Mouse (Mus musculus) hematopoietic stem cell, adult 5-6 weeks (primary cell): ENCODE results near the gene Pcbp4. TPM values are rescaled to one million over a fixed set of nuclear protein-coding genes. Genes with fewer than 3 reads are reported as not detected.

Experiments
- ATAC-seq, 2 experiments: fragments of 125-278 bp in 1 of 2; replicated peaks in 1 of 2; 2 replicates each; pipeline ENCODE4 v1.8.0; 2016 to 2017; ENCODE audit warnings: inconsistent platforms in 2 of 2, mild to moderate bottlenecking in 2 of 2, moderate number of reproducible peaks in 2 of 2, low read depth in 1 of 2, moderate TSS enrichment in 1 of 2; ENCODE audit not compliant: low FRiP score in 2 of 2, poor library complexity in 2 of 2, severe bottlenecking in 2 of 2, insufficient read depth in 1 of 2, low TSS enrichment in 1 of 2
- total RNA-seq: library from RNA; stranded (forward); fragments of 172-1452, 232-1000 nt; gene quantifications from 2 replicates; pipeline ENCODE4 v1.2.3, GENCODE M21; 2017

The Pcbp4 gene
- total RNA-seq, 1 experiment from 2014 or later: 2.1 TPM

DNA sequence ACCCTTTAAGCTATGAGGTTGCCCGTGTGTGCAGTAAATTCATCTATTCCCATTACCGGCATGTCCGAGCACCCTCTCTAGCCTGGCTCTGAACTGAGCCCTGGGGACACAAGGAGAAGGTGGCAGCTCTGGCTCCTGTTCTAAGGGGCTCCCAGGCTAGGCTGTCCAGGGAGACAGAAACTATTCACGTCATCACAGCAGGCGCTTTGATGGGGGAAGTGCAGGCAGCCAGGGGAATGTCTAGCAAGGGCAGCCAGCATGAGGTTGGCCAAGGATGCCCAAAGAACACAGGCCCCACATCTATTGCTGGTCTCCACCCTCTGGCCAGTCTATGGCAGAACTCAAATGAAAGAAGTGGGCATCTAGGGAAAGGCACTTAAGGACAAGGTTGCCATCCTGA, 4.8 kb downstream of the Pcbp4 start:
- no peak for ATAC-seq

DNA sequence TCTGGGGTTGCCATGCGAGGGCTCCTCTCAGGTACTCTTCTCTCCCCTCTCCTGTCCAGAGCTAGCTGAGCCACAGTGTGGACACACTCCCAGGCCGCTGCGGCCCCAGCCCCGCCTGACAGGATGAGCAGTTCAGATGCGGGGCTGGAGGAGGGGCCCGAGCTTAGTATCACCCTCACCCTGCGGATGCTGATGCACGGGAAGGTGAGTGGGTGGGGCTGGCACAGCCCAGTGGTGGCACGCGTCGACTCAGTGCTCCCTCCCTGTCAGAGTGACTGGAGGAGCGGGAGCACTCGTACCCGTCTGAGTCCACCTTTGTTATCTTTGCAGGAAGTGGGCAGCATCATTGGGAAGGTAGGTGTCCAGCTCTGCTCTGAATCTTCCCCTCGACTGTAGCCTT, 6.9 kb downstream of the Pcbp4 start:
- ATAC-seq: no peak

DNA sequence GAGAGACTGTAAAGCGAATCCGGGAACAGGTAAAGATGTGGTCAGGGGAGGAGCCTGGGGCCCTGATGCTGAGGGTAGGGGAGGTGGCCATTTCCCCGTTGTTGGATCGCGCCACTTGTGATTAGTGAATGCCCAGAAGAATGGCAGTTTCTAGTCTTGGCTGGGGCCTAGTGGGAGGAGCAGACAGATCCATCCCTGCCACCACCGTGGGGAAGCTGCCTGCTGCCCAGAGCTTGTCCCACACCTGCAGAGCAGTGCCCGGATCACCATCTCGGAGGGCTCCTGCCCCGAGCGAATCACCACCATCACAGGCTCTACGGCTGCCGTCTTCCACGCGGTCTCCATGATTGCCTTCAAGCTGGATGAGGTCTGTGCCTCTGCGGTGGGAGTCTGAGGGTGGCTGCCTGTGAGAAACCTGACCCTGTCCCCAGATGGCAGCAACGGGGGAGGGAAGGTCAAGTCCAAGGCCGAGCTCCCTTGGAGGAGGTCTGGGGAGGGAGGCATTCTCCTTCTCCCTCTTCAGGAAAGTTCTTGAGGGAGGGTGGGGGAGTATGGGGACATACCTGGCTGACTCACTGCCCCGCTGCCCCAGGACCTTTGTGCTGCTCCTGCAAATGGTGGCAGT, 7.4 kb downstream of the Pcbp4 start:
- ATAC-seq: no peak

DNA sequence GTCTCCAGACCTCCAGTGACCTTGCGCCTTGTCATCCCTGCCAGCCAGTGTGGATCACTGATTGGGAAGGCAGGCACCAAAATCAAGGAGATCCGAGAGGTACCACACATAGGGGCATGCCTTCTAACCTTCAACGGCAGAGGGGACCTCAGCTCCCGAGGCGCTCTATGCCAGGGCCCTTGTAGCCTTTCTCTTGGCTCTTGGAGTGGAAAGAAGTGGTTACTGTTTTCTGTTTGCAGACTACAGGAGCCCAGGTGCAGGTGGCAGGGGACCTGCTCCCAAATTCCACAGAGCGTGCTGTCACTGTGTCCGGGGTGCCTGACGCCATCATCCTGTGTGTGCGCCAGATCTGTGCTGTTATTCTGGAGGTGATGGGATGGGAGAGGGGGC, 7.9 kb downstream of the Pcbp4 start:
- ATAC-seq: no peak

DNA sequence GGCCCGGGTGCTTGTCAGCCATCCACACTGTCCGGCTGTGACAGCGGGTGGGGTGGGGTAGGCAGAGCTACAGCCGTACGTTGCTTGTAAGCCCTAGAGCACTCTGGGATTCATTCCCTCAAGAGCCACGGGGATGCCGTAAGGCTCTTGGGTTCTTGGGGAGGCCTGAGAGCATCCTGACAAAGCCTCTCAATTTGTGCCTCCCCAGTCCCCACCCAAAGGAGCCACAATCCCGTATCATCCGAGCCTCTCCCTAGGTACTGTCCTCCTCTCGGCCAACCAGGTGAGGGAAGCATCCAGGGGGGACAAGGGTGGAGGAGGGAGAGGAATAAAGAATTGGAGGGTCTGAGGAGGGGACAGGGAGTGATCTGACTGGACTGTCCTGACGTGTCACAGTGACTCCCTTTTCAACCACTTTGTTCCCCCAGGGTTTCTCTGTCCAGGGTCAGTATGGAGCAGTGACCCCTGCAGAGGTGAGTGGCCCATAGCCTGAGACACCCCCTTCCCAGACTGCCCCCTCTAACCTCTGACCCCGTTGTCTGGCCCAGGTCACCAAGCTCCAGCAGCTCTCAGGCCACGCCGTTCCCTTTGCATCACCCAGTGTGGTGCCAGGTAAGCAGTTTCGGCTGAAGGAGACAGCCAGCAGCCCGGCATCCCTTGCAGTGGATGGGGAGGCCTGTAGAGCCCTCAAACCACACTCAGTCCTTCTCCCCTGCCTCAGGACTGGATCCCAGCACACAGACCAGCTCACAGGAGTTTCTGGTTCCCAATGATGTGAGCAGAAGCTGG, 8.7 kb downstream of the Pcbp4 start:
- no peak for ATAC-seq

DNA sequence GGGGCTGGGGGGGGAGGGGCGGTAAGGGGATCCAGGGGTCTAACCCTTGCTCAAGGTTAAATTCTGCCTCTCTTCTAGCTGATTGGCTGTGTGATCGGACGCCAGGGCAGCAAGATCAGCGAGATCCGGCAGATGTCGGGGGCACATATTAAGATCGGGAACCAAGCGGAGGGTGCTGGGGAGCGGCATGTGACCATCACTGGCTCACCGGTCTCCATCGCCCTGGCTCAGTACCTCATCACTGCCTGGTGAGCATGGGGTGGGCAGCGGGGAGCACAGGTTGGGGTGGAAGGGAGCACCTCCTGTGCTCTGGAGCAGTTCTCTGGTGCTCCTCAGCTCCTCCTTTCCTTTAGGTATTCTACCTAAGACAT, 9.3 kb downstream of the Pcbp4 start:
- no peak for ATAC-seq

DNA sequence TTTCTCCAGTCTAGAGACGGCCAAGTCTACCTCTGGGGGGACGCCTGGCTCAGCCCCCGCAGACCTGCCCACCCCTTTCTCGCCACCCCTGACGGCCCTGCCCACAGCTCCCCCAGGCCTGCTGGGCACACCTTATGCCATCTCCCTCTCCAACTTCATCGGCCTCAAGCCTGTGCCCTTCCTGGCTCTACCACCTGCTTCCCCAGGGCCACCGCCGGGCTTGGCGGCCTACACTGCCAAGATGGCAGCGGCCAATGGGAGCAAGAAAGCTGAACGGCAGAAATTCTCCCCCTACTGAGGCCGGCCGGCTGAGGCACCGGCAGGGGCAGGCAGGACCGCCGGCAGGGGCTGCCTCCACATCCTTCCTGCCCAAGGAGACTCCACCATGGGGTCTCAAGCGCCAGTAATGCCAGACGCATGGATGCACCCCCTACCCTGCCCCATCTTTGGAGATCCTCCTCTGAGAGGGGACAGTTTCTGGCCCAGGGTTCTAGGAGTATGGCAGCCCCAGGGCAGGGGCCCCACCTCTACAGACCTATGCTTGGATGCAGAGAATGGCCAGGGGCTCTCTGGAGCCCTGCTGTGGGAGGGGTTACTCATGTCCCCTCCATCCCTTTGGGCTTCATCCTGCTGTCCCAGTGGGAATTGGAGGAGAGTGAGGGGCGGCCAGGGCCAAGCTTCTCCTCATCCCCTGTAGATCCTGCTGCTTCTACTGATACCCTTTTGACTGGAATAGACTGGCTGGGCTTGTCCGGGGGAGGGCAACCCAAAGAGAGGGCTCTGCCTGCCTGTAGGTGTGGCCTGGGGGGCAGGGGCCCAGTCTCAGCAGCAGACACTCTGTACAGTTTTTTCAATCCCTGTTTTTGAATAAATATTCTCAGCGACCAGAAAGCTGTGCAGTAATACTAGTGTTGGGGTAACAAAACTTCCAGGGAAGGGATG, 10.3 kb downstream of the Pcbp4 start:
- ATAC-seq: no peak

DNA sequence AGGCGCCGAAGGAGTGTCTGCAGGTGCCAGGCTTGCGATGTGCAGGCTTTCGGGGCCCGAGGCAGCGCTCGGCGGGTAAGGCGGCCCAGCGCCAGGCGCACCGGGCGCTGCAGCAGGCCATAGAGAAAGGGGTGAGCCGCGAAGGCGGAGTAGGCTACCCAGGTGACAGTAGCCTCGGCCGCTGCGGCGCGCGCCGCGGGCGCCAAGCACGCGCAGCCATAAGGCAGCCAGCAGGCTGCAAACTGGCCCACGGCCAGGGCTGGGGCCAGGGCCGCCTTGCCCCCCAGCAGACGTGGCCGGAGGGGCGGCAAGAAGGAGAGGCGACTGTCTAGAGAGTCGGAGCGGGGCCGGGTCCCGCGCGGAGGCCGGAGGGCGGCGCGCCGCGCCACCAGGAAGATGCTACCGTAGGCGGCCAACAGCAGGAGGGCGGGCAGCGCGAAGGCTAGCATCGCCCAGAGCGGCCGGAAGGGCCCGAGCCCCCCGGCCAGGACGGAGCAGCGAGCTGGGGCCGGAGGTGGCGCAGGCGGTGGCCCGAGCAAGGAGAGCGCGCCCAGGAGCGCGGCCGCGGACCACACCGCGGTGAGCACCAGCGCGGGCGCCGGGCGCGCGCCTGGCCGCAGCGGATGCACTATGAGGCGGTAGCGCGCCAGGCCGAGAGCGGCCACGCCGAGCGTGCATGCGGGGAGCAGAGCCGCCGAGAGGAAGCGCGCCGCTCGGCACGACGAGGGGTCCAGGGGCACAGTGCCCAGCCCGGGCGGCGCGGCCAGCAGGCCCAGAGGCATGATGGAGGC, 11.9 kb downstream of the Pcbp4 start:
- peak; percentile 23 to 33; a peak in 2 of 4 replicates for ATAC-seq

DNA sequence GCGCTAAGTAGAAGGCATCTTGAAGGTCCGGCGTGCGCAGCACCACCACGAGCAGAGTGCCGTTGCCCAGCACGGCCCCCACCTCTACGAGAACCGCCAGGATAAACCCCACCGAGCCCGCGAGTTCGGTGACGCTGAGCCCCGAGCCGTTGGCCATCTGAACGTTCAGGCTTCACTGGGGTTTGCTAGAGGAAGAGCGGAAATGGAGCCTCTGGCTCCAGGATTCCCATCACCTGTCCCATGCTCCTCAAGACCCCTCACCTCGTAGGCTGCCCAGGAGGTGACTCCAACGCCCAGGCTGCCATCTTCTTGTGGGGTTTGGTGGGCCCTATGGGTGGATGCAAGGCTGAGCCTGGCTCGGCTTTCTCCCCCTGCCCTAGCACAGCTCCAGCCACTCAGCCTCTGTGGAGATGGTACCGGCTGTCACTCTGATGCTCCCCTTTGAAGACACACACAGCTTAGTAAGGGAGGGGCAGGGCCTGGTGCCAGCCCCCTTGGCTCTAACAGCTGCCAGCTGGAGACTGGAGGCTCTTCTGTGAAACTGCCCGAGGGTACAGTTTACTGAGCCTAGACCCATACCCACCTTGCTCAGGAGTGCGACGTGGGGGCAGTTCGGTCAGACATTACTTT, 12.6 kb downstream of the Pcbp4 start, which contains the start of gene Gpr62:
Gene Gpr62, minus strand, starts transcription at position 368 of the 630 bp plus-strand sequence.
- no peak; a peak in 1 of 4 replicates for ATAC-seq

DNA sequence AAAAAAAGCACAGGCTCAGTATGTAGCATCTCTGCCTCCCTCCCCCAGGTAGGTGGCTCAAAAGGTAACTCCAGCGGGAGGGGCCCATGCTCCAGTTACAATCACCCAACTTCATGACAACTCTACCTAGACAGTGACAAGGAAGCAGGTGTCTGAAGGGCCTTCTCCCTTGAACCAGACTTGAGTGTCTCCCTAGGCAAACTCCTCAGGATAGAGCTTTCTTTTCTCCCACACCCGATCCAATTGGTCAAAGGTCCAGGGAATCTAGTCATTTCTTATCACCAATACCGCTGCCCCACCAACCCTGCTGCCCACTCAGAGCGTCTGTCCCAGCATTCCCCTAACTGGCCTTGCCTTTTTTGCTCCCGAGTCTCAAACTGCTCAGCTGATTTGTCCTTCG, 13.6 kb downstream of the Pcbp4 start:
- ATAC-seq: no peak

DNA sequence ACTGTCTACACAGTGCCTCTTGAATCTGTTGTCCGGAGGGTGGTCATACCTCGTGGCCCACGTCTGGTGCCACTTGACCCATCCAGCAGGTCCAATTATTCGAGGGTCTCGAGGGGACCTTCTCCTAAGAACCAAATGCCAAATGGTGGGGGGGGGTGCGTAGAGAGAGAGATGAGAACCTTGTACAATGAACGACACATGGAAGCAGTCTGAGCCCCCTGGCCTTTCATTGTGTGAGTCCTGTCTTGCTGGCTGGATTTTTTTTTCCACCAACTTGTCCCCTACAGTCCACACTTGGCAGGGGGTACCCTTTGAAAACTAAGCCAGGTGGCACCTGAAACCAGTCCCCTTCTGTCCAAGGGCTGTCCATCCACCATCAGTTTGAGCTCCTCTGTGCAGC, 14.7 kb downstream of the Pcbp4 start:
- ATAC-seq: no peak

DNA sequence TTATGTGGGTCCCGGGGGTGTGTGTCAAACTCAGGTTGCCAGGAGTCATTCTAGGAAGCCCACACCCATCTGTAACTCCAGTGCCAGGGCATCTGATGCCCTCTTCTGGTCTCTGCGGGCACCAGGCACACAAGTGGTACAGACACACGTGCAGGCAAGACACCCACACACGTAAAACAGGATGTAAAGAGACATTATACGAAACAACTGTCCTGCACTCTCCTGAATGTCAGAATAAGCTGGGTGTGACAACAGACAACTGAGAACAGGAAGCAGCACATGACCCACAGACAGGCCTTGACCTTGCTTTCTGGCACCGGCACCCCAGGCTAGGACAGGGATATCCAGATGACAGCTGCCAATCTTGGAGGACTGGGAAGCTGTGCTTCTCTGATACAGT, 16.2 kb downstream of the Pcbp4 start:
- no peak for ATAC-seq

DNA sequence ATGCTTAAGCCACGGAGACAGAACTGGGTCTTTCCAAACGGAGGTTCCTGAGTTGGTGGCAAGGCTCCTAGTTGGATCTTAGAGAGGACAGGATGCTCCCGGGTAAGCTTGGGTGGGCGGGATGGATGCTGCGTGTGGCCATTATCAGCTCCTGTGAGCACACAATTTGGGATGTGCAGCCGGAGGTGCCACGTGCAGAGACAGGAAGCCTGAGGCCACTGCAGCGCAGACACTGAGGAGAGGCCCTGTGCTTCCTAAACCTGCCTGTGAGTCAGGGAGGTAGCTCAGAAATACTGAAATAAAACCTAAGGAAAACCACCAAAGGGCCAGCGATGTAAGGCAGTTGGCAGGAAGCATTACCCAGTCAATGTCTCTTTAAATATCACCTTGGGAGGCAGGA, 16.7 kb downstream of the Pcbp4 start:
- ATAC-seq: no peak

DNA sequence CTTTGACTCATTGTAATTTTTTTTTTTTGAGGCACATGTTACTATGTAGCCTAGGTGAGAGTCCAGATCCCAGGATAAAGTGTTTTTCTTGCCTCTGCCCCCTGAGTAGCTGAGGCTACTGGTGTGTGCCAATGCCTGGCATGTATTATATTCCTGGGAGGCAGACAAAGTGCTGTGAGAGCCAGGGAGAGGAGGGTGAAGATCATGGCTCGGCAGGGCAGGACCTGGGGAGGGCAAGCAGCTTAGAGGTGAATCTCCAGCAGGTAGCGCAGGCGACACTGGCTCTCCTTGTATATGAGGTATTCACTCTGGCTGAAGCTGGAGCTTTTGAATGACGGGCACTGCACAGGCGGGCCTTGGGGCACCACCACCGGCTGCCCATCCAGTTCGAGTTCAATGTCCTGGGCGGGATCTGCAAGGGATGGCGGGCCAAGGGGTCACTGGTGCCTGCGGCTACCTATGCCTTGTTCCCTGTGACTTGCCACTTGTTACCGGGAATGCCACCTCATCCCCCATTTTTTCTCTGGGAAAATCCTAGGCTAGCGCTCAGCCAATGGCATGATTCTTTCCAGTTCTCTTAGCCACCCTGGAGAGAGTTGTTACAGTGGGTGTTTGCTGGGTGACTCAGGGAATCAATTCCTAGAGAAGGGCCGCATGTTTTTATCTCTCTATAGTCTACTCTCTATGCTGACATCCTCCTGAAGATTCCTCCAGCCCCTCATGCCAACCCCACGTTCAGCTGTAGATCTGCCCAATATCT, 18.1 kb downstream of the Pcbp4 start:
- no peak for ATAC-seq

DNA sequence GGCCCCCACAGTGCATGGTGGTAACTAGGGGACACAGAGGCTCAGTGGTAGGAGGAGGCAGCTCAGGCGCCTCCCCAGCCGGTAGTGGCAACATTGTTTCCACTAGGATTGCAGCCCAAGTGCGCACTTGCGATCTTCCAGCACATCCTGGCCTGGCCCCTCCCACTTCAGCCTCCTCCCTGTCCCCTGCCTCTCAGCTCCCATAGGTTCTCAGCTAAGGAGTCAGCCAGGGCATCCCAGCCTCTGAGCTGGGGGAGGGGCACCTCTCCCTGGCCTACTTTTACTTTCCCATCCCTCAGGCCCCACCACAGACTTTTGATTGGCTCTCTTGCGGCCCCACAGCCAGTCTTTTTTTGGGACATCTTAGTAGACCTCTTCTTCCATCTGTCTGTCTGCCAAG, 18.8 kb downstream of the Pcbp4 start:
- no peak for ATAC-seq

DNA sequence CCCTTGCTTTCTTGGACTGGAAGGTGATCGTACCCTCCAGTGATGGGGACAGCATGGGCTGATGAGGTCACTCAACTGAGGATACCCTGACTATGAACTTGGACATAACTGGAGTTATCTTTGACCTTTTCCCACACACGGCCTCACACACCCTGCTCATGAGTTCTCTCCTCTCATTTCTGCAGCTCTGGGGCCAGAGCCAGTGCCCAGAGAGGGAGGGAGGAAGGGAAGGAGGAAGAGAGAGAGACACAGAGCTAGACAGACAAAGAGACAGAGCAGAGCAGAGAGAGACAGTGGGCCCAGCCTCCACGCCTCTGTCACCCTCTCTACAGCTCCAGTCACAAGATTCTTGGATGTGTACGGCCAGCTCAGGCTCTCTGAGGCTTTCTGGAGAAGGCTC, 19.2 kb downstream of the Pcbp4 start:
- no peak for ATAC-seq
